Mouse (Mus musculus): Measurements from ENCODE around the gene Hba-a2. TPM values are rescaled to one million over a fixed set of nuclear protein-coding genes. Genes with fewer than 3 reads are reported as not detected.

Gene Hba-a2
- polyA plus RNA-seq, 1 experiment = 1.4 TPM

GRCm38 (mm10) chr11:32309928-32310327, 13.6 kb downstream of the Hba-a2 start:
- no peak for TF ChIP-seq CTCF (IDR thresholded peaks at IDR 0.05; ENCODE audit: low read depth, low read length)
- TF ChIP-seq POLR2A (IDR thresholded peaks at IDR 0.05; ENCODE audit: borderline replicate concordance, low read depth, low read length) = no peak
- Histone ChIP-seq H3K4me1 (ENCODE audit: control insufficient read depth, insufficient read depth, low read length) (0 out of 2 replicates have a peak, but pooled peaks cover 2% of the 10 kb centered on the region), H3K27ac (ENCODE audit: insufficient read depth, low read depth, low read length) (no peak overlapping the region), H3K4me3 (ENCODE audit: insufficient read depth, low read length) (no peak overlapping the region)

- peaks cover 2% of the 10 kb centered on the region; the same call in 1 of the 2 replicates for H3K4me1 ChIP-seq (ENCODE audit: control insufficient read depth, insufficient read depth, low read length)
- no peak for TF ChIP-seq CTCF (IDR thresholded peaks at IDR 0.05; ENCODE audit: low read depth, low read length)
- no peak for TF ChIP-seq POLR2A (IDR thresholded peaks at IDR 0.05; ENCODE audit: borderline replicate concordance, low read depth, low read length)
- H3K27ac ChIP-seq (ENCODE audit: insufficient read depth, low read depth, low read length) = no peak overlapping the region
- H3K4me3 ChIP-seq (ENCODE audit: insufficient read depth, low read length) = no peak overlapping the region
Observed at GRCm38 (mm10) chr11:32316009-32316408, 19.7 kb downstream of the Hba-a2 start.

GRCm38 (mm10) chr11:32320507-32321195, 24.4 kb downstream of the Hba-a2 start:
- Histone ChIP-seq H3K4me3 (ENCODE audit: insufficient read depth, low read length) (no peak overlapping the region), H3K27ac (ENCODE audit: insufficient read depth, low read depth, low read length) (no peak overlapping the region), H3K4me1 (ENCODE audit: control insufficient read depth, insufficient read depth, low read length) (peaks cover 9% of the 10 kb centered on the region)
- TF ChIP-seq CTCF (IDR thresholded peaks at IDR 0.05; ENCODE audit: low read depth, low read length) = no peak

GRCm38 (mm10) chr11:32321196-32321565, 24.9 kb downstream of the Hba-a2 start:
- peaks cover 9% of the 10 kb centered on the region for H3K4me1 ChIP-seq (ENCODE audit: control insufficient read depth, insufficient read depth, low read length)
- TF ChIP-seq CTCF (IDR thresholded peaks at IDR 0.05; ENCODE audit: low read depth, low read length) (peak; percentile 98), POLR2A (IDR thresholded peaks at IDR 0.05; ENCODE audit: borderline replicate concordance, low read depth, low read length) (no peak)
- H3K4me3 ChIP-seq (ENCODE audit: insufficient read depth, low read length) = no peak overlapping the region
- no peak overlapping the region for H3K27ac ChIP-seq (ENCODE audit: insufficient read depth, low read depth, low read length)

GRCm38 (mm10) chr11:32324609-32325008, 28.3 kb downstream of the Hba-a2 start:
- Histone ChIP-seq H3K4me3 (ENCODE audit: insufficient read depth, low read length) (peak overlapping the region; percentile 55), H3K27ac (ENCODE audit: insufficient read depth, low read depth, low read length) (peak overlapping the region; percentile 43), H3K4me1 (ENCODE audit: control insufficient read depth, insufficient read depth, low read length) (peaks cover 16% of the 10 kb centered on the region)
- no peak for TF ChIP-seq POLR2A (IDR thresholded peaks at IDR 0.05; ENCODE audit: borderline replicate concordance, low read depth, low read length)
- TF ChIP-seq CTCF (IDR thresholded peaks at IDR 0.05; ENCODE audit: low read depth, low read length) = peak; percentile 93

GRCm38 (mm10) chr11:32331075-32331474, 34.8 kb downstream of the Hba-a2 start:
- peaks cover 34% of the 10 kb centered on the region for H3K4me1 ChIP-seq (ENCODE audit: control insufficient read depth, insufficient read depth, low read length)
- H3K4me3 ChIP-seq (ENCODE audit: insufficient read depth, low read length) = no peak overlapping the region
- no peak for TF ChIP-seq CTCF (IDR thresholded peaks at IDR 0.05; ENCODE audit: low read depth, low read length)
- no peak for TF ChIP-seq POLR2A (IDR thresholded peaks at IDR 0.05; ENCODE audit: borderline replicate concordance, low read depth, low read length)
- peak overlapping the region; percentile 98 for H3K27ac ChIP-seq (ENCODE audit: insufficient read depth, low read depth, low read length)

- Histone ChIP-seq H3K4me1 (ENCODE audit: control insufficient read depth, insufficient read depth, low read length) (peaks cover 38% of the 10 kb centered on the region), H3K4me3 (ENCODE audit: insufficient read depth, low read length) (no peak overlapping the region), H3K27ac (ENCODE audit: insufficient read depth, low read depth, low read length) (peak overlapping the region; percentile 96)
- TF ChIP-seq CTCF (IDR thresholded peaks at IDR 0.05; ENCODE audit: low read depth, low read length) (no peak), POLR2A (IDR thresholded peaks at IDR 0.05; ENCODE audit: borderline replicate concordance, low read depth, low read length) (no peak)
Observed at GRCm38 (mm10) chr11:32331861-32332260, 35.6 kb downstream of the Hba-a2 start.

GRCm38 (mm10) chr11:32333235-32333634, 36.9 kb downstream of the Hba-a2 start:
- H3K4me1 ChIP-seq (ENCODE audit: control insufficient read depth, insufficient read depth, low read length) = peaks cover 42% of the 10 kb centered on the region
- H3K4me3 ChIP-seq (ENCODE audit: insufficient read depth, low read length) = no peak overlapping the region
- TF ChIP-seq POLR2A (IDR thresholded peaks at IDR 0.05; ENCODE audit: borderline replicate concordance, low read depth, low read length) = no peak
- no peak for TF ChIP-seq CTCF (IDR thresholded peaks at IDR 0.05; ENCODE audit: low read depth, low read length)
- H3K27ac ChIP-seq (ENCODE audit: insufficient read depth, low read depth, low read length) = no peak overlapping the region

- Histone ChIP-seq H3K4me1 (ENCODE audit: control insufficient read depth, insufficient read depth, low read length) (peaks cover 35% of the 10 kb centered on the region), H3K4me3 (ENCODE audit: insufficient read depth, low read length) (no peak overlapping the region), H3K27ac (ENCODE audit: insufficient read depth, low read depth, low read length) (no peak overlapping the region)
- TF ChIP-seq POLR2A (IDR thresholded peaks at IDR 0.05; ENCODE audit: borderline replicate concordance, low read depth, low read length) = no peak
- no peak for TF ChIP-seq CTCF (IDR thresholded peaks at IDR 0.05; ENCODE audit: low read depth, low read length)
Observed at GRCm38 (mm10) chr11:32336435-32336907, 40.2 kb downstream of the Hba-a2 start.

GRCm38 (mm10) chr11:32339131-32339531, 42.8 kb downstream of the Hba-a2 start:
- Histone ChIP-seq H3K4me3 (ENCODE audit: insufficient read depth, low read length) (no peak overlapping the region), H3K27ac (ENCODE audit: insufficient read depth, low read depth, low read length) (no peak overlapping the region), H3K4me1 (ENCODE audit: control insufficient read depth, insufficient read depth, low read length) (peaks cover 25% of the 10 kb centered on the region)
- no peak for TF ChIP-seq CTCF (IDR thresholded peaks at IDR 0.05; ENCODE audit: low read depth, low read length)
- TF ChIP-seq POLR2A (IDR thresholded peaks at IDR 0.05; ENCODE audit: borderline replicate concordance, low read depth, low read length) = no peak
